Mouse (Mus musculus): ENCODE results near the gene Sox30.

Sox30 gene

DNA sequence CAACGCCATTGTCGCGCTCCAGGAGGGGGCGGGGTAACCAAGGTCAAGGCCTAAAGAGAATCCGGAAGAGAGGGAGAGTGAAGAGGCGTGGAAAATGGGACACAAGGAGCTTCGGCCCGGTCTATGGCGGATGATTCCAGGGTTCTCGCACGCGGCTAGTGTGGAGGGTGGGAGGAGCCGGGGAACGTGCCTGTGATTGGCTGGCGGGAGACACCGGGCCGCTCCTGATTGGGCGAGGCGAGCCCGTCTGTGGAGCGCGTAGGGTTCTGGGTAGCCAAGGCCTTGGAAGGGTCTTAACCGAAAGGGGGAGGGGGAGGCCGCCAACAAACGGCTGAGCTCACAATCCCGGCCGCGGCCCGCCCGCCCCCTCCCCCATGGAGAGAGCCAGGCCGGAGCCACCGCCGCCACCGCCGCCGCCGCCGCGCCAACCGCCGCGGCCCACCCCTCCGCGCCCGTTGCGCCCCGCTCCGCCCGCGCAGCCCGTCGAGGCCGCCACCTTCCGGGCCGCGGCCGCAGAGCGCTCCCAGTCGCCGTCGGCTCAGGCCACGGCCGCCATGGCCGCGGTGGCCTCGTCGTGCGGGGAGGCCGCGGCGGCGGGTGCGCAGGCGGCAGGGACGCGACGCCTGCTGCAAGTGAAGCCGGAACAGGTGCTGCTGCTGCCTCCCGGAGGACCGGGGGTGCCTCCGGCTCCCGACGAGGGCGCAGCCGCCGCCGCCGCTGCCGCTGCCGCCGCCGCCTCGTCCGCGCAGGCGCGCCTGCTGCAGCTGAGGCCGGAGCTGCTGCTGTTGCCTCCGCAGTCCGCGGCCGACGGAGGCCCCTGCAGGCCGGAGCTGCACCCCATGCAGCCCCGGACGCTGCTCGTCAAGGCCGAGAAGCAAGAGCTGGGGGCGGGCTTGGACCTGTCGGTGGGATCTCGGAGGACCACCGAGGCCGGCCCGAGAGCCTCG is at the start of gene Sox30:
Gene Sox30, plus strand, starts transcription at position 365 of the 947 bp plus-strand sequence.
- no peak for DNase-seq (ENCODE audit: extremely low read depth, low read depth, low spot score)

DNA sequence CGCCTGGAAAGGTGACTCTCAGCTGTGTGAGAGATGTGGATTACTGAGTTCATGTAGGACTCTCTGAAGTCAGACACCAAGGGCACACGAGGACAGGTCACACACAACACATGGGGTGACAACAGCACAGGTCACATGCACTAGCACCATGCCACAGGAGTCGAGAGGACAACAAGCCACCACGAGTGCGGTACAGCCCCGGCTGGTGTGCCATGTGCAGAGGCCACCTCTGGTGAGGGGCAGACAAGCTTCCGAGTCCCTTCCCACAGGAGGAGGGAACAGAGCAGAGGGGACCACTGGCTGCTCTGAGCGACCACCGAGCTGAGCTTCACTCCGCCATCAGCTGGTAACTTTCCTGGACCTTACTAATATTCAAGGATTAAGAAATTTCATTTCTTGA is 47.3 kb upstream of the Sox30 start:
- DNase-seq (ENCODE audit: extremely low read depth, low read depth, low spot score) = no peak

DNA sequence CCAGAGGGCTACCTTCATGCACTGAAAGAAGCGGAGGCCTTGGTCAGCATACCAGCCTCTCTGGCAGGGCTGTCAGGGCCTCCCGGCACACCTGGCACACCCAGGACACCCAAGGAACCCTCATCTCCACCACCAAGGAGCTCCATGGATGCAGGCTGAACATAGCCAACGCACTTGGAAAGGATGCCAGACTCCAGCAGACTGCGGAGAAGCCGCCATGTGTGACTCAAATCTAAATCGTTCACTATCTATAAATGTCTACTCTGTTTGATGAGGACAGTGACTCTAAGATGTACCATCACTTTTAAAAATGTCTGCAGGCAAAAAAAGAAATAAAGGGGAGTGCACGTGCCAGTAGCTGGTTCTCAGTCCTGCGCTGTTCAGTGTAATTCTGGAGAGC is 42.6 kb upstream of the Sox30 start:
- no peak for DNase-seq (ENCODE audit: extremely low read depth, low read depth, low spot score)

DNA sequence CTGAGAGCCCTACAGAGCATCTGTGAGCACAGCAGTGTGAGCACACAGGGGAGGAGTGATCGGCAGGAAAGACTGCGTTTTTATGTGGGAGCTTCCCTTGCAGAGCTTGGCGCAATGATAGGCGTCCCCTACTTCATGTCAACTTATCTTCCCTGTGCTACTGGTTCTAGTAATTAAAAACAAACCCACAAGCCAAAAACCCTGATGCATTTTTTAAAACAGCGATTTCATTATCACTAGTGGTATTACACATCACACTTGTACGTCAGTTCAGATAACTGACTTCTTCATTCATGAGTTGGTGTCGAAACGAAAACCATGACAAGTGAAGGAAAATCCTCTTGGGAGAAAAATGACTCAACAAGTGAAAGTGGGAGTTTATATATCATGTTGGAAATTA is 41.2 kb upstream of the Sox30 start:
- DNase-seq (ENCODE audit: extremely low read depth, low read depth, low spot score) = no peak

- no peak for DNase-seq (ENCODE audit: extremely low read depth, low read depth, low spot score)
Observed at GRCm38 (mm10) chr11:45942281-45942680, 37.8 kb upstream of the Sox30 start.

DNA sequence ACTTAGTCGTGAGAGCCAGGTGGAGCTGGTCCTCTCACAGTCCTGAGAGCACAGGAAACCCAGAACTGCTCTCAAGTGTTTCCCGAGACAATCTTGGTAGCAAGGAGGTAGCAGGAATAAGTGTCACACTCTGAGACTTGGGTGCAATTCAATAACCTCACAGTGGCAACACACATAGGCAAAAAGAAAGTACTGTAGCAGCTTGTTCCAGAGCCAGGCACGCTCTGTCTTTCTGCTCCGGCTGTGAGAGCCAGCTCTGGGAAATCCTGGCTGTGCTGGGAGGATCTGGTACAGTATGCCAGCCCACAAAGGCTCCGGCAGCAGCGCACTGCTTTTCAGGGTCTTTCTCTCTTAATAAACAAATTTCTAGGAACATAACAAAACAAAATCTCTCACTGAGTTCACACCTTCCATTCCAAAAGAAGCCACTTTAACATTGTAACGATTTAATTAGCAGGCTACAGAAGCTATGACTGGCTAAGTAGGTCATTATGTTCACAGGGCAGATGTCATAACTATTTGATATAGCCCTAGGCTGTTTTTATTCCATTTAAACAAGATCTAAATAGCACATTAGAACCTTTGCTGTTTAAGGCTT is 36.9 kb upstream of the Sox30 start:
- no peak for DNase-seq (ENCODE audit: extremely low read depth, low read depth, low spot score)

GRCm38 (mm10) chr11:45943891-45944642 is 36.0 kb upstream of the Sox30 start:
- no peak for DNase-seq (ENCODE audit: extremely low read depth, low read depth, low spot score)

DNA sequence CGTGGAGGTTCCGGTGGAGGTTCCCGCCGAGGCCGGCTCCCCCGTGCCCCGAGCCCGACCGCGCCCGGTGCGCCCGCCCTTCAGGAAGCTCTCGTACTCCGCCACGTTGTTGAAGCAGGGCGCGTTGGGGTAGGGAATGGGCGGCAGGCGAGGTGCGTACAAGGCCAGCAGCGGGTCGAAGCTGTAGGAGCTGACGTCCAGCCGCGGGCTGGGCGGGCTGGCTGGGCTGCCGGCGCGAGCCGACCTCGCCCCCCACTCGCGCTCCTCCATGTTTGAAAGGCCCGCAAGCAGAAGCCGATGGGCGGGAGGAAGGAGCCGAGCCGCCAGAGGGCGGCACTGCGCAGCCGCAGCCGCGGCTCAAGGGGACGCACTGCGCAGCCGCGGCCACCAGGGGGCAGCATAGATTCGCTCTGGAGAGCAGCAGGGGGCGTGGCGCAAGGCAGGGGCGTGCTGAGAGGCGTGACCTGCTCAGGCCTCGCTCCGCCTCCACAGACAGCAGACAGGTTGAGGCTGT is 35.4 kb upstream of the Sox30 start, which contains the start of gene Lsm11:
Gene Lsm11, minus strand, starts transcription at position 293 of the 514 bp plus-strand sequence.
- DNase-seq (ENCODE audit: extremely low read depth, low read depth, low spot score) = no peak

DNA sequence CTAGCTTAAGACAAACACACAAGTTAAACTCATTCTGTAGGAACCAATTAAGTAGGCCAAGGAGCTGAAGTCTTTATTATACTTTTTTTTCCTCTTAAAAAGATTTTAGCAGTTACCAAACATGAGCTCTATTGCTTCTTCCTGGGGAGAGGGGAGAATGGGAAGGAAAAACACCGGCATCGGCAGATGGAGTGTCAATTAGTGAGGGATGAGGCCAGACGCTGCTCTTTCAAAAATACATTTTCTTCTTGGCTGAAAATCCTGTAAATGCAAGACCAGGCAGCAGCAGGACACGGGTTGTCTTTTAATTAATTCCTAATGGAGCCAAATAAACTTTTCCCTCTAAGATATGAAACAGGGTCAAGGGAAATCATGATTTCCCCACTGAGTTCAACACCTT is 33.3 kb upstream of the Sox30 start:
- DNase-seq (ENCODE audit: extremely low read depth, low read depth, low spot score) = no peak

GRCm38 (mm10) chr11:45947491-45947890 is 32.6 kb upstream of the Sox30 start:
- no peak for DNase-seq (ENCODE audit: extremely low read depth, low read depth, low spot score)

DNA sequence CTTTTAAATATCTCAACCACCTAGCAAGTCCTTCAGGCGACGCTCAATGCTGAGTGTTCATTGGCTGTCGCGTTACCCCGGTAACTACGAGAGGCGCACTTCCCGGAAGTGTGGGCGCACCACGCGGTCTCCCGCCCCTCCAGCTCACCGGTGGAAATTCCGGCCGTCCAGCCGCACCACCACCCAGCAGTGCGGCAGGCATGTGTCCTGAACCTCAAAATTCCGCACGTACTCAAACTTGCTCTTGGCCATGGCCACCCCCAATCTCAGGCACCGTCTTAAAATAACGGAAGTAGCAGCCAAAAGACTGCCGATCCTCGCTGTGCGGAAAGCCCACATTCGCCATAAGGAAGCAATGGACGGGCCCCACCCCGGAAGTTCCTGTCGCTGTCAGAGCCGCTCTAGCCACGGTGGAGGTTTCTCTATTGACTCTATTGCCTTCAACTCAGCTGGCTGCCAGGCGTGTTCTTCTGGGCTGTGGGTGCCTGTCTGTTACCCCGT is 24.9 kb upstream of the Sox30 start, which contains the start of gene Thg1l:
Gene Thg1l, minus strand, starts transcription at position 368 of the 501 bp plus-strand sequence.
- no peak for DNase-seq (ENCODE audit: extremely low read depth, low read depth, low spot score)

DNA sequence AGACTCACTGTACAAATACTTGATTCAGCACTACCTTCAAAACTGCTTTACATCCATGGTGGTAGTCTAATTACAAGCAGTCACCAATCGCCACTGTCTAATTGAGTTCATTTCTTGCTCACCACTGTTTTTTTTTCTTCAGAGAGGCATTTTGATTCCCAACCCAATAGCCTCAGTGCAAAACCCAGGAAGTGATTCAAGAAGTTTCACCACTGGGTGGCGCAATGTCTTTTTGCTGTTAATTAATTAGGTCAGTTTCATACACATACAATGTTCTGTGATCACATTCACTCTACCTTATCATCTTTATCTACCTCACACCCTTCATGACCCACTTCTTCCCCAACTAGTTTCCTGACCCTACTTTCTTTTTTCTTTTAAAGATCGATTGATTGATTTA is 20.5 kb upstream of the Sox30 start:
- no peak for DNase-seq (ENCODE audit: extremely low read depth, low read depth, low spot score)

GRCm38 (mm10) chr11:45960003-45960402 is 20.1 kb upstream of the Sox30 start:
- DNase-seq (ENCODE audit: extremely low read depth, low read depth, low spot score) = no peak

DNA sequence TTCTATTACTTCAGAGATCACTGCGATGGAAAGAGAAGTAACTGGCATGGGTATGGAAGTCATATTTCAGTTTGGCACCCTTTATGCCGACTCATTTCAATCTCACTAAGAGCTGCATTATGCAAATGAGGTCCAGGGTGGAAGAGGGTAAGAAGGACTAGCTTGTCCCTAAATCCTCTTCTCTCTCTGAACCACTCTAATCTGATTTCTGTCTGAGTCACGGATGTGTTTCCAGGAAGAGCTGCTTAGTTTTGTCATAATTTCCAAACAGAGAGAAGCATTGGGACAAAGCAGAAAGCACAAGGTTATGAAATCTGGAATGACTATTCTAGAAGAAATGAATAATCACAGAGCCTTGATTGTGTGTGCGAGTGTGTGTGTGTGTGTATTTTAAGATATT is 13.2 kb upstream of the Sox30 start:
- DNase-seq (ENCODE audit: extremely low read depth, low read depth, low spot score) = no peak

- no peak for DNase-seq (ENCODE audit: extremely low read depth, low read depth, low spot score)
Observed at GRCm38 (mm10) chr11:45968466-45968865, 11.6 kb upstream of the Sox30 start.

DNA sequence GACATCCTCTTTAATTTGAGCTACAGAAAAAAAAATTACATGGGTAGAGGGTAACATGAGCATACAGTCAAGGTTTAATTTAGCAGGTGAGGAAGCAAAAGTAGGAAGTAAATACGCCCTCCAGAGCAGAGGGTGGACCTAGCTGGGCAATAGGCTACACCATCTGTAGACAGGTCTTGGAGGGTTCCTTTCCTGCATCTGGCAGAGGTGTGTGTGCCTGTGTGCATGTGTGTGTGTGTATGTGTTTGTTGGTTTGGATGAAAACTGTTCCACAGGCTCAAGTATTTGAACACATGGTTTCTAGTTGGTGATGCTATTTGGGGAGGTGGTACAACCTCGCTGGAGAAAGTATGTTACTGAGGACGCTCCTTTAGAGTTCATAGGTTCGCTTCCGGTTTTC is 6.5 kb upstream of the Sox30 start:
- DNase-seq (ENCODE audit: extremely low read depth, low read depth, low spot score) = no peak

DNA sequence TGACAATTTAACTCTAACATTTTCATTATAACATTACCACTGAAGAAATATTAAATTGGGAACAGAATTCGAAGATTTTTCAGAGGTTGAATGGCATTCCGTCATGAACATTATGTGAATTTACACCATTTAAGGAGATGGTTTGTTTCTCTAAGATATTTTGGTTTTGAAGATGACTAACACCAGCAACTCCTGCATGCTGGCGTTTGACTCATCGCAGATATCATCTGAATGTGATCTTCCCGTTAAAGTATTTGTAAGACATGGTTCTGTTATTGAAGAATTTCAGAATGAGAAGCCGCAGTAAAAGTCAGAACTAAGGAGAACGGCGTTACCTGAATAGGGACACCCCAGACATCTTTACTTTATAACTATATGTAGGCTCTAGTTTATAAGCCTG is 5.6 kb upstream of the Sox30 start:
- DNase-seq (ENCODE audit: extremely low read depth, low read depth, low spot score) = no peak

DNA sequence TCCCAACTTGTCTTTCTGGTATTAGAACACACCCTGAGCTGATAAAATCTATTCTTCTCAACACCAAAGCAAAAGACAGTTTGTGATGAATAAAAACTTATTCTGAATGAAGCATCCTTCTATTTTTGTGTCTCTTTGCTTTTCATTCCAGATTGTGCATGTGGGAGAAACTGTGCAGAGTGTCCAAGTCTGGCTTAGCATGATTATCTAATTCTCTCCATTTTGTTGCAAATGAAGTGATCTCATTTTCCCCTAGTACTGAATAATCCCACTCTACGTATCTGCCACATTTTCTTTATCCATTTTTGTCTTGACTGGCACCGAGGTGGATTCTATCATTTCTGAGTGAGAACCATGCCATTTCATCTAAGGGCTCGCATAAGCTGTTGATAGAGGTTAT is 4.0 kb upstream of the Sox30 start:
- DNase-seq (ENCODE audit: extremely low read depth, low read depth, low spot score) = no peak

- DNase-seq (ENCODE audit: extremely low read depth, low read depth, low spot score) = no peak
Observed at GRCm38 (mm10) chr11:45980893-45981253, 763 bp downstream of the Sox30 start.

GRCm38 (mm10) chr11:45991604-45992003 is 11.5 kb downstream of the Sox30 start:
- no peak for DNase-seq (ENCODE audit: extremely low read depth, low read depth, low spot score)

DNA sequence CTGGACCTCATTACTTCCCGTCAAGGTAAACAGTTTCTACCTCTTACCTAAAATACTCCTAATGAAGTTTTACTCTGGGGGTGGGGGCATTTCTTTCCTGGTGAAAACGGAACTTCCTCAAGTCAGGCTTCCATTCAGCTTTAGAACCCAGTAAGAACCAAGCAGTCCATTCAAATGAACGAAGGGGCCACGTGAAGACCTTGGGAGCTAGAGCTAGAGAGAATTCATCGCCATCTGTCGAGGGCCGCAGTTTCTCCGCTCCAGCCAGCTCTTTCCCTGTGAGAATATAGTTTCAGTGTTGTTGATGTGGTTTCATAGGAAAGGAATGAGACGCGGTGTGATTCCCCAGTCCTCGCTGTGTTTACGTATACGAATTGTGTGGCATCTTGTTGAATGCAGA is 12.0 kb downstream of the Sox30 start:
- DNase-seq (ENCODE audit: extremely low read depth, low read depth, low spot score) = no peak
